Mouse (Mus musculus) lung, adult 2 months (tissue): ENCODE measurements around the gene Zbtb34.

ENCODE experiments used
- CTCF ChIP-seq: fragments of 200-500 bp; IDR thresholded peaks from 2 replicates; pipeline ENCODE4 v1.5.1; 2011; ENCODE audit warnings: mild to moderate bottlenecking, low read length, control low read depth; ENCODE audit not compliant: insufficient read depth
- POLR2A ChIP-seq: fragments of 200-500 bp; IDR thresholded peaks from 2 replicates; pipeline ENCODE4 v1.6.1; 2011; ENCODE audit warnings: low read depth, mild to moderate bottlenecking, control low read depth, low read length, borderline replicate concordance; ENCODE audit errors: extremely low read depth

DNA sequence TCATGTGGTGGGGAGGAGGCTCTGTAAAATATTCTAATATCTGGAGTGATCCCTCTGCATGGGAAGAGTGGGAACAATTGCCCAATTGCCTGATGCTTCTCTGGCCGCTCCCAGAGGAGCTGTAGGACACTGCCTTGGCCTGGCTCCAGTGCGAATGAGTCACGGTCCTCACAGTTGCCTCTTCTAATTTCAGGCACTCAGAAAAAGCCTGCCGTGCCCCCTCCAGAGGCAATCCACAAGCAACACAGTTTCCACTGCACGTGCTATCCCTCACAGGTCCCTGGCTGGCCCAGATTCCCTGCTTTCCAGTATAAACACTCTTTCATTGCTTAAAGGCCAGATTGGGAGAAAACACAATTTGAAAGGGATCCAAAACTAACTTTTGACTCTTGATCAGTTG is 13.2 kb upstream of the Zbtb34 start:
- no peak for TF ChIP-seq CTCF
- TF ChIP-seq POLR2A = no peak
